Mouse (Mus musculus) cerebellum, adult 11-12 months (tissue): ENCODE data around the gene Smg5.

Experiments used
- DNase-seq: peaks from one replicate; pipeline ENCODE4 v3.0.0; 2022

The Smg5 gene

GRCm38 (mm10) chr3:88395742-88396141 lies 59.7 kb downstream of the Smg5 start:
- DNase-seq = no peak

GRCm38 (mm10) chr3:88398666-88399065 lies 62.6 kb downstream of the Smg5 start:
- peak; percentile 88 for DNase-seq

GRCm38 (mm10) chr3:88403522-88404230 lies 67.6 kb downstream of the Smg5 start:
- DNase-seq = no peak

GRCm38 (mm10) chr3:88407090-88407489 lies 71.0 kb downstream of the Smg5 start:
- DNase-seq = peak; percentile 56

GRCm38 (mm10) chr3:88407529-88407928 lies 71.5 kb downstream of the Smg5 start:
- DNase-seq = no peak

- peak; percentile 34 for DNase-seq
These were observed 72.9 kb downstream of the Smg5 start for GRCm38 (mm10) chr3:88408953-88409352.

GRCm38 (mm10) chr3:88409741-88410644 lies 73.9 kb downstream of the Smg5 start, which contains the start of gene Pmf1:
Gene Pmf1 (minus strand): TSS chr3:88410331.
- DNase-seq = peak; percentile 87

GRCm38 (mm10) chr3:88410645-88411031 lies 74.6 kb downstream of the Smg5 start:
- DNase-seq = peak; percentile 25

- DNase-seq = no peak
These were observed 75.6 kb downstream of the Smg5 start for GRCm38 (mm10) chr3:88411681-88412080.
